Mouse (Mus musculus) telencephalon, adult 2 months (tissue): ENCODE data around the gene Lrrc45.

Experiments
- DNase-seq: peaks from one replicate; pipeline ENCODE4 v3.0.0-alpha.2; 2011; ENCODE audit warnings: low read depth, low spot score

The Lrrc45 gene

DNA sequence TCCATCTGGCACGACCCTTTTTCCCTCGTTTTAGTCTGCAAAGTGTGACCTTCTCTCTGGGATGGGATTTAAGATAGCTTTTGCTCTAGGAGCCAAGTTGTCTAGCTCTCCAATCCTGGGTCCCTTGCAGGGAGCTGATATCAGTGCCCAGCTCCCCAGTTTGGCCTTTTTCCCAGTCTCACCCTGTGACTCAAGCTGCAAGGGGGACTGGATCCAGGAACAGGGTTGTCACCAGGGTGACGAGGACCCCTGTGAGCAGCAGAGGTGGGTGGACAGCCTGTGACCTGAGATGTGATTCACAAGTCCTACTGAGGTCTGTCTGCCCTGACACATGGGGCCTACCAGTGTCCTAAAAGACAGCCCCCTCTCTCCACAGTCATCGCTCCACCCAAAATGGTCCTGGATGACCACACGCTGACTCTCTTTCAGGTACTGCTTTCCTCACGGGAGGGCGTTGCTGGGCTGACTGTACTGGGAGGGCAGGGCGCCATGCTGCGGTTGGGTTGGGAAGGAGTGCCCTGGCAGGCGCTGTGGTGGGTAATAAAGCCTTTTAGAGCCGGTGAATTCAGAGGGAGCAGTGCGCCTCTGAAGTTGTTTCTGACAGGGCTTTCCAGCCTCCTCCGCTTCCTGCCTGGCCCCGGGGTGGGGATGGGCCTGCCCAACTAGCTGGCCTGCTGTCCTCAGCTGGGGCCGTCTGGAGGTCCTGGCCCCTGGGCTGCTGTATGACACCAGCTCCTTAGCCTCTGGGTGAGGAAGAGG, 9.8 kb upstream of the Lrrc45 start:
- no peak for DNase-seq

DNA sequence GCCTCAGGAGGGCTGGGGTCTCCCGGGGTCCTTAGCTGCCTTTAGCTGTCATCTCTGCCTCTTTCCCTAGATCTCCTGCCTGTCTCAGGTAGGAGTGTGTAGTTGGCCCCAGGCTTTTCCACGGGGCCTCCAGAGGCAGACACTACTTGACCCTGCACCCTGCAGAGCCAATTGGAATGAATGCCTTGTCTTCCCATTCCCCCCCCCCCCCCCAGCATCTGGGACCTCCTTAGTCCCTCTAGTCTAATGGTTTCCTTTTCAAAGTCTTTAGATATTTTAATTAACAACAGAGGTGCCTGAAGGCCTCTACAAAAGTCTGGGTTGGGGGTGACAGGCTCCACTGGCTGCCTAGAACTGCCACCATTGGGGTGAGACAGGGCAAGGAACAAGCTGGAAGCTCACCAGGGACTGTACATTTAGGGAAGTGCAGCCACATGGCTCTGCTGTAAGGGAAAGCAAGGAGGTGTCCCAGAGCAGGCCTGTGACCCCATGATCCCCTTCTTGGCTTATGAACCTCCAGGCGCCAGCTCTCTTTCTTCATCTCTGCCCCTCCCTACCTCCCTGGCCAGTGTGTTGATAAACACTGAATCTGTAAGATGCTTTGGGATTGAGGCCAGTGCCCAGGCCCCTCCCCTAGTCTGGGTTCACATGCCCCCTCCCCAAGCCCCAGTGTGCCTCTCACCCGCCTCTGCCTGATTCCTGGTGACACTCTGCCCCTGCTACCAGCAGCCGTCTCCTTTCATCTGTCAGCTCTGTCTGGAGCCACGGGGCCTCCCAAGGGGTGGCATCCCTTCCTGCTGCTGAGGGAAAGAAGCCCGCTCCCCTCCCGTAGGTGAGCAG, 9.0 kb upstream of the Lrrc45 start:
- DNase-seq, result no peak

DNA sequence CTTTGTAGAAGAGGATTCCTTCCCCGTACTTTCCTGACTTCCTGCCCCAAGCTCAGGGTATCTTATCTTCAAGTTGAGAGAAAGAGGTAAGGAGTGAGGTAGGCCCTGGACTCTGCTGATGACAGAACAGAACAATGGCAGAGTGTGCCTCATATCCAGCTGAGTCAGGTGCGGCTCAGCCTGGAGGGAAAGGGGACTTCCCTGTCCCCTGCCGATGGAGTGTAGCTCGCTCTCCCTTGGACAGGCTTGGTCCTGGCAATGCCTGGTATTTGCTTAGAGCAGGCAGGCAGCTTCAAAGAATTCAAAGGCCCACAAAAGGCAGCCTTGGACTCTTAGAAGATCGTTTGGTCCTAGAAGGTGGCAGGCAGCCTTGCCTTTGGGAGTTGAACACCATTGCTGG, 7.6 kb upstream of the Lrrc45 start:
- DNase-seq, result no peak

DNA sequence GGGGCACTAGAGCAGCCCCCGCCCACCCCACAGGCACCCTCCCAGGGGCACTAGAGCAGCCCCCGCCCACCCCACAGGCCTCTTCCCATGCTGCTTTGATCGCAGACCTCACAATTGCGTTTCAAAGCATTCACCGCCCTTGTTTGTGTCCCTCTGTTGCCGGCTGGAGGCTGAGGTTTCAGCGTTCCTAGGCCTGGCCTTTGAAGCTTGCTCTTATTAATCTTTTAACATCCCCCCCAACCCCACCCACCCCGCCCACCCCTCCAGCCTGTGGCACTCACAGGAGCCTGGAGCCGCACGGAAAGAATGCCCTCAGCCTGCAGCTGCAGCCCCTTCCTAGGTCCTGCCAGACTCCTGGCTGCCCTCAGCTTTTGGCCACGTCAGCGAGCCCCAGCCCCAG, 6.5 kb upstream of the Lrrc45 start:
- no peak for DNase-seq

DNA sequence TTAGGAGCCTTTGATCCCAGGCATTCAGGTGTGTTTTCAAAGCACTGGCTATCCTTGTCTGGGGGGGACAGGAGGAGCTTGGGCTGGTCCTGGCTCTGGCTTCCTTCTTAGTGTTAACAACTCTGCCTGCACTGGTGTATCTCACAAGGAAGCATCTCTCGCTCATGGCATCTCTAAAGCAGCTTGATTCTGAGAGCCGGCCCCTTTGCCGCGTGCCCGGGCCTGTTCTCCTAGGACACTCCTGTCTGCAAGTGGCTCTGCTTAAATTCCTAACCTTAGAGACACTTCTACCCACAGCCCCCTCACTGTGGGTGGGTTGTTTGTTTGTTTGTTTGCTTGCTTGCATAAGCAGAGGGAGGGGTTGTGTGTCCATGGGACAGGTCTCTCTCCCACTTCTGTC, 5.8 kb upstream of the Lrrc45 start:
- DNase-seq, result no peak

DNA sequence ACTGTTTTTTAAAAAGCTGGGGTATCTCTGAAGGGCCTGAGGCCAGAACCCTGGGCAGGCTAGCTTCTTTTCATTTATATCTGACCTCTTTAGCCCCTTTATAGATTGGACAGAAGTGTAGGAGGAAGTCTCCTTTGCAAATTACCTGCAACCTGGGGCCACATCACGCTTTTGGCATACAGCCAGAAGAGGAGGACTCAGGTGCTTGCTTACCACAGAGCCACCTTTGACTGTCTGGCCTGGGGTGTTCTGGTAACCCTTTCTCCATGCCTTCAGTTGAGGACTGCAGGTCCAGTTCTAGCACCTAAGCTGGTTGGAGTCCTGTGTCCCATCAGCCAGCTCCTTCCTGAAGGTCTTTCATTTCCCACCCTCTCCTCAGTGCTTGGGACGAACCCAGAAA, 4.2 kb upstream of the Lrrc45 start:
- no peak for DNase-seq

DNA sequence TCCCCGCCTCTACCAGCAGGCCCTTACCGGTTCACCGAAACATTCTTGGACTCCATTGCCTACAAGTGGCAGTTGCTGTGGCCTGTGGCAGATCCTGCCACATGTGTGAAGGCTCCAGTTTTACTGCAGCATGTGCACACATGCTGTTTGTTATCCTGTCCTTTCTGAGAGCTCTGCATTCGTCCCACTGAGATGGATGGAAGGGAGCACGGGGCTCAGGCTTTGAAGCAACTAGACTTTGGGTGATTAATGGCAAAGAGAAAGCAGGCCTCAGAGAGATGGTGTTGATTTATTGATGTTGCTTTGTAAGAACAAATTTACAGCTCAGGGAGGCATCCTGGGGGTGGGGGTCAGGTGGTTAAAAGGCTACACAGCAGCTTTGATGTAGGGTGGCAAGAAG, 3.1 kb upstream of the Lrrc45 start:
- no peak for DNase-seq

DNA sequence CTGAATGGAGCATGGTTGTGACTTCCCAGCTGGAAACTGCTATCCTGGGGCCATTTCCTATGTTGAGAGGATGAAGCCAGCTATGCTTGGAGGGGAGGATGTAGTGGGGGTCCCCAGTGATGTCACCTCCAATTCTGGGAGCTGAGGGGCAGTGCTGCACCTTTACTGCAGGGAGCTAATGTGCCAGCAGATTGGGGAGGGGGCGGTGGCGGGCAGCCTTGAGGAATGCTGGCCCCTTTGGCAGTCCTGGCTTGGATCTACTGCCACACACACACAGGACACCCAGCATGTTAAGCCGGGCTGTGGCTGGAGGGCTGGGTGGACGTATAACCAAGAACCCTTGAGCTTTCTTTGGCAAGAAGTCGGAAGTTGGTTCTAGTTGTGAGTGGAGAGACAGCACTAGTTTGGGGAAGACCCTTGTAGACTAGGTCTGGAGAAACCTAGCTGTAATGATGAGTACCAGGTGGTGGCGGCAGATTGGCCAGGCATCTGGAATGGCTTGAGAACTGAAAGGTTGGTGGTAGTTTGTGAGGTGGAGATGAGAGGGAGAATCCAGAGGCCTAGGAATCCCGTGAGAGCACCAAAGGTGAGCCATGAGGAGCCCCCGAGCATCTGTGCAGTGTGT, 1.6 kb upstream of the Lrrc45 start:
- no peak for DNase-seq

DNA sequence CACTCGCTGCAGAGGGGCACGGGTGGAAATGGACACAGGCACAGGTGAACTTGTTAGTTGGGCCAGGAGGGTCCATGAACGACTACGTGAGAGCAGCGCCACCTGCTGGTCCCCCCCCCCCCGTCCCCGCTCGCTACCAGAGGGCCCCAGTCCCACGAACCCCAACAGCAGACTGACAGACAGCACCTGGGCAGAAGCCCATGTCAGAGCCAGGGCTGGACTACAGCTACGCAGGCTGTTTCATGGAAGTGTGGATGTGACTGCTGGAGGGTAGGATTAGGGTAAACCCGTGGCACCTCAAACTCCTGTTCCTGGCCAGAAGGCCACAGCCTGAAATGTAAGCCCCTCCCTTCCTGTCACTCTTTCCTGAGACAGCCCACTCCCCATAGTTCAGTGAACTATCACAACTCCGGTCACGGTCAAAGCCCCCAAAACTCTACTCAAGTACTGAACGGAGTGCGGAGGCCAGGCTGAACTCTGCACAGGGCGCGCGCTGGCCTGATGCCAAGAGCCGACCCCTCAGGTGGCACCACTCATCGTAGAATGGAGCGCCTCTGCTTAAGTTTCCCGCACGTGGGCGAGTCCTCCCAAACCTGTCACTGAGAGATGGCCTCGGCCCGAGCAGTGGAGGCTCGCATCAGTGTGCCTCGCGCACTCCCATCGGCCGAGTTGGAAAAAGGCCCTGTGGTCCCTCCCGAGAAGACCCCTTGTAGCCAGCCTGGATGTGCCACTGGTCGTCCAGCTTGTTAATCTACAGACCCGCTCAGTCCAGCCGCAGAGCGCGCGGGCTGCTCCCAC, 755 bp upstream of the Lrrc45 start:
- DNase-seq, result no peak

DNA sequence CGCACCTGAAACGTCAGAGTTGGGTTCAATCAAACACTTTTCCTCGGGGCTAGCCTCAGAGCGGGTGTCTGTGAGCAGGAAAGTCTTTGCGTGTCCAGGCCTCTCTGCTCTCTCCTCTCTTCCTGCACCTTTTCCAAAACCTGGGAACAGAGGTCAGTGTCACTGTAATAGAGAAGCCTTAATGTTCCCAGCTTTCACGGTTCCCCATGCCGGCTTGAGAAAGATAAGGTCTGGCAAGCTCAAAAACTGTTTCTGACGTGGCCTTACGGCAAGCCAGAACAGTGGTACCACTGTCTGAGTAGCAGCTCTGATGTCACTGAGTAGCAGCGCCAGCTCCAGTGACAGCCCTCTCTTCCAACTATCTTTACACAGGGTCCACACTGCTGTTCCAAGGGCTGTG, 821 bp downstream of the Lrrc45 start:
- DNase-seq, result no peak

DNA sequence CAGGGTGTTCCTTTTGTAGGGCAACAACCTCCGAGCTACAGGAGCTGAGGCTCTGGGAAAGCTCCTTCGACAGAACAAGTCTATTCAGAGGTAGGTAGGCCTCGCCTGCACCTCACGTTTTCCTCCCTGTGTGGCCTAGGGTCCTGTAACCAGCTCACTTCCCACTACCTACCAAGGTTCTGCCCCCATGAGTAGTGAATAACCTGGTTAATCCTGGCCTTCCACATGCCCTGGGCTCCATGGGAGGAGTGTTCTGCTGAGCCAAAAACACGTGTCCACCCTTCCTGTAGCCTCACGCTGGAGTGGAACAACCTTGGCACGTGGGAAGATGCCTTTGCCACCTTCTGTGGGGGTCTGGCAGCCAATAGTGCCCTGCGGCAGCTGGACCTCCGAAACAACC, 1.4 kb downstream of the Lrrc45 start:
- DNase-seq, result no peak

DNA sequence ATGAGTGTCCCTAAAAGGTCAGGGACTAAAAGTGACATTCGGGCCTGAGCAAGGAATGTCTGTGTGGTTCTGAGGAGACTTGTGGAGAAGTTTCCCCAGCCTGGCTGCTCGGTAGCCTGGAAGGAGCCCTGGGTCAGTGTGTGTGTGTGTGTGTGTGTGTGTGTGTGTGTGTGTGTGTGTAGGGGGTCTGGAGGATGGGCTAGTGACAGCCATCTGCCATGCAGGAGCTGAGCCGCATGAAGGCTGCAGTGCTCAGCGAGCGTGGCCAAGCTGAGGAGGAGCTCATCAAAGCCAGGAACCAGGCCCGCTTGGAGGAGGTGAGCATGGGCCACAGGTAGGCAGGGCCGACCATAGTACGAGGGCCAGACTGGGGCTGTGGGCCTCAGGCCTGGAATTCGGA, 5.5 kb downstream of the Lrrc45 start:
- DNase-seq, result no peak

DNA sequence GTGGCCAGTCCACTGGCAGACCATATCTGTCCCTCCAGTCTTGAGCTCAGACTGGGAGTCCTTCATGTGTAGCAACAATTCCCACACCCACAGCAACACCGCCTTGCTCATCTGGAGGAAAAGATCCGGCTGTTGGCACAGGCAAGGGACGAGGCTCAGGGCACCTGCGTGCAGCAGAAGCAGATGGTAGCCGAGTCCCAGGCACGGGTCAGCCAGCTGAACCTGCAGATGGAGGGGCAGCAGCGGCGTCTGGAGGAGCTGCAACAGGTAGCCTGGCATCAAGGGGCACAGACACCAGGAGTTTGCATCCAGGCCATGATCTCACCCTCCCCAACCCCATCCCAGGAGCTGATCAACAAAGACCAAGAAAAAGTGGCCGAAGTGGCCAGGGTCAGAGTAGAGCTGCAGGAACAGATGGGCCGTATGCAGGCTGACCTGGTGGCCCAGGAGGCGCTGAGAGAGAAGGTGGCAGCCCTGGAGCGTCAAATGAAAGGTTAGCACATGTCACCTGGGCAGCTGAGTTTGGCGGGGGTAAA, 6.2 kb downstream of the Lrrc45 start:
- no peak for DNase-seq

DNA sequence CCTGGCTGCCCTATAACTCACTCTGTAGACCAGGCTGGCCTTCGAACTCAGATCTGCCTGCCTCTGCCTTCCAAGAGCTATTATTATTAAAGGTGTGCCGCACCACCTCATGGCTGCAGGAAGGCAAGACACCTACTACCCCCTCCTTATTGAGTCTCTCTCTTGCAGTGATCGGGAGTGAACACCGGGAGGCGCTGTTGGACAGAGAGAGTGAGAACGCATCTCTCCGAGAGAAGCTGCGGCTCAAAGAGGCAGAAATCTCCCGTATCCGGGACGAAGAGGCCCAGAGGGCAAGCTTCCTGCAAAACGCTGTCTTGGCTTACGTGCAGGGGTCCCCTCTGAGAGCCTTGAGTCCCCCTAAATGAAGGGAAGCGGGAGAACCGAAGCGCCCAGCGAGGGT, 6.7 kb downstream of the Lrrc45 start:
- peak; percentile 72 for DNase-seq

DNA sequence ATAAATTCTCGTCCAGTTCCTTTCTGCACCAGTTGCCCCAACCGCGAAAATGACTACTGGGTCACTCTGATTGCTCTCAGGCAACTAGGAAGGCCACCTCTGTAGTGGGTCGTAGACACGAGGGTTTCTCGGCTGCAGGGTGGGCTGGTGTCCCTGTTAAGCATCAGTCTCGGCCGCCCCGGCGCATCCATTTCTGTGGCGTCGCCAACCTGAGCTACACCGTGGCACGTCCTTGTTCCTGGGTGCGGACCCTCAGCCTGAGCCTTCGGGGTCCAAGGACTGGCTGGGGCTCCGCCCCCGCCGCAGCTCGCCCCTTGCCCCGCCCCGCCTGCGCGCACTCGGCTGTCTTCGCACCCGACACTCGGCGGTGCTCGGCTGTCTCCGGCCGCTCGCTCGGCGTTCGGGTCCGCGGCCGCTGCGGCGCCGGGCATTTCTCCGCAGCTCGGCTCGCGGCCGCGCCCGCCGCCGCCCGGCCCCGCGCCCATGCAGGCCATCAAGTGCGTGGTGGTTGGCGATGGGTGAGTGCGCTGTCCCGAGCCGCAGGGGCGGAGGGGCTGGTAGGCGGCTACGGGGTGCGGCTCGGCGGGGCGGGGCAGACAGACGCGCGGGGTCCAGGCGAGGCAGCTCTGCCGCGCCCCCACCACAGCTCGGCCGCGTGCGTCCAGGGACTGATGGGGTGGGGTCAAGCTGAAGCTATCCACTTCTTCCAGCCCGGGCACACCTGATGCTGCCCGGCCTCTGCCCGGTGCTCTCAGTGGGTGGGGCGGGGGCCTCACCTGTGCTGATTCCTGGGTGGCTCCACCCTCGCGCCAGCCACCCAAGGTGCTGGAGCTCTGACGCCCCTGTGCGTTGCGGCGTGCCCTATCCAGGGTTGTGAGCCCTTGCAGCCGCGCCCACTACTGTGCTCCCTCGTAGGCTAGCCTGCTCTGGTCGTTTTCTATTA, 7.7 kb downstream of the Lrrc45 start, which contains the start of gene Rac3:
Gene Rac3 (plus strand): TSS at position 347 of the 943 bp plus-strand sequence.
- DNase-seq, result no peak

DNA sequence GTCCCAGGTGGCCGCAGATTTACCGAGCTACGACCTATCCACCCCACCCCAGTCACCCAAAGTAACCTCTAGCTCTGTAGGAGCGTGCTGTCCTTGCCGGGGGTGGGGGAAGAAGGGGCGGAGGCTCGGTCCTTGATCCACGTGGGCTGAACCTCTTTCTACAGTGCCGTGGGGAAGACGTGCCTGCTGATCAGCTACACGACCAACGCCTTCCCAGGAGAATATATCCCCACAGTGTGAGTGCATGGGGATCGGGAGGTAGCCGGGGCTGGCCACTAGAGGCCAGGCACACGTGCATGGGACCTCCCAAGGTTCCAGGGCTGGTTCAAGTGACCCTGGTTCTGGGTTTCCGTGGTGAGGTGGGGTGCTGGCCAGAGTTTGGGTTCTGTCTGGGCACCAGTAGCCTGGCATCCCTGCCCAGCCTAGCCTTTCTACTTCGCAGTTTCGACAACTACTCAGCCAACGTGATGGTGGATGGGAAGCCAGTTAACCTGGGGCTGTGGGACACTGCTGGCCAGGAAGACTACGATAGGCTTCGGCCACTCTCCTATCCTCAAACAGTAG, 8.4 kb downstream of the Lrrc45 start:
- no peak for DNase-seq

DNA sequence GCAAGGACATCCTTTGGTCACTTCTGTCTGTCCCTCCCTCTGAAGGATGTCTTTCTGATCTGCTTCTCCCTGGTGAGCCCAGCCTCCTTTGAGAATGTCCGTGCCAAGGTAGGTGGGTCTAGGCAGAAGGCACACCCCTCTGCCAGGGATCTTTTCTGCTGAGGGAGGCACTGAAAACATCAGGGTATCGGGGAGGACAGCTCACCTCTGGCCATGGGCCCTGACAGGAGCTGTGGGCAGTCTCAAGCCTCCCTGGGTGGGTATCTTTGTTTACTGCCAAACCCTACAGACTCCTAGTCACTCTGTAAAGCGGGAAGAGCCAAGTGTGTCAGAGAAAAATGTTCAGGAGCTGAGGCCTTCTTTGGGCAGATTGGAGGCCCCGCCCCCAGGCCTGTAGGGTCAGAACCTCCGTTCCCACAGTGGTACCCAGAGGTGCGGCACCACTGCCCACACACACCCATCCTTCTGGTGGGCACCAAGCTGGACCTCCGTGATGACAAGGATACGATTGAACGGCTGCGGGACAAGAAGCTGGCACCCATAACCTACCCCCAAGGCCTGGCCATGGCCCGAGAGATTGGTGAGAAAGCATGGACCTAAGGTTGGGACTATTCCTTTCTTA, 9.1 kb downstream of the Lrrc45 start:
- DNase-seq, result no peak

DNA sequence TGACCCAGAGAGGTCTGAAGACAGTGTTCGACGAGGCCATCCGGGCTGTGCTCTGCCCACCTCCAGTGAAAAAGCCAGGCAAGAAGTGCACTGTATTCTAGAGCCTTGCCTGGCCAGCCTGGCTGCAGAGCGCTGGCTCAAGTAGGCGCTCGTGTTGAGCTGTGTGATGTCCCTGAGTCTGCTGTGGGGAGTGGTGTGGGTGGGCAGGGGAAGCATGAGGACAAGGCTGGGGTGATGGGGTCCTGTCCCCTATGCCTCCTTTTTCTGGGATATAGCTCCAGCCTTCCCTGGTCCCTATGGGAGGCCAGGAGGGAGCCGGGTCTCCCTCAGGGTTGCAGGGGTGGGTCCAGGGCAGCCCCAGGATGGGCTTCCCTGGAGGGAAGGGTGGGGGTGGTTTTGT, 9.8 kb downstream of the Lrrc45 start:
- no peak for DNase-seq
